Mouse (Mus musculus): ENCODE results near the gene Chmp6.

GRCm38 (mm10) chr11:119907006-119907650 lies 6.1 kb upstream of the Chmp6 start:
- TF ChIP-seq CTCF (IDR thresholded peaks at IDR 0.05; ENCODE audit: control insufficient read depth, insufficient read depth, insufficient read length) (no peak), CEBPB (IDR thresholded peaks at IDR 0.05; ENCODE audit: low read depth) (no peak), USF1 (IDR thresholded peaks at IDR 0.05; ENCODE audit: low read depth) (no peak), MAX (IDR thresholded peaks at IDR 0.05) (no peak)

Data from C2C12 (cell line).